Mouse (Mus musculus) C2C12 (cell line): ENCODE results near the gene Mark3.

Source experiments
- CEBPB ChIP-seq: IDR thresholded peaks from one replicate; pipeline ENCODE4 v1.6.1; 2011; ENCODE audit warnings: low read depth, mild to moderate bottlenecking, control low read depth, moderate library complexity
- CTCF ChIP-seq: IDR thresholded peaks from one replicate; pipeline ENCODE4 v1.5.1; 2011; ENCODE audit not compliant: control insufficient read depth, insufficient read depth, insufficient read length
- MAX ChIP-seq: IDR thresholded peaks from one replicate; pipeline ENCODE4 v1.6.1; 2011; ENCODE audit warnings: mild to moderate bottlenecking, control low read depth
- MYOD1 ChIP-seq: IDR thresholded peaks from one replicate; pipeline ENCODE4 v1.6.1; 2011; ENCODE audit warnings: low read depth; ENCODE audit not compliant: control insufficient read depth, insufficient read length
- USF1 ChIP-seq: IDR thresholded peaks from one replicate; pipeline ENCODE4 v1.6.1; 2011; ENCODE audit warnings: low read depth, mild to moderate bottlenecking, control low read depth, moderate library complexity

GRCm38 (mm10) chr12:111563076-111563629 is 11.2 kb upstream of the Mark3 start:
- no peak for TF ChIP-seq MYOD1
- no peak for TF ChIP-seq CTCF
- TF ChIP-seq CEBPB: no peak
- TF ChIP-seq MAX: no peak
- no peak for TF ChIP-seq USF1
